Mouse (Mus musculus) C2C12 (cell line): ENCODE measurements around the gene Piga. TPM values are rescaled to one million over a fixed set of nuclear protein-coding genes. Genes with fewer than 3 reads are reported as not detected.
A peak's percentile ranks its signal among the peaks of the same experiment; 100 is the strongest.

Experiments
- H3K27me3 ChIP-seq: one replicate; pipeline ENCODE4 v1.6.1; 2011; ENCODE audit not compliant: control insufficient read depth, insufficient read depth, insufficient read length
- H3K36me3 ChIP-seq: one replicate; pipeline ENCODE4 v1.6.1; 2011; ENCODE audit not compliant: control insufficient read depth, insufficient read depth
- H3K4me3 ChIP-seq: one replicate; pipeline ENCODE4 v1.5.1; 2011; ENCODE audit warnings: mild to moderate bottlenecking, control low read depth; ENCODE audit not compliant: poor library complexity, insufficient read depth, severe bottlenecking
- H3K79me2 ChIP-seq: one replicate; pipeline ENCODE4 v1.6.1; 2011; ENCODE audit not compliant: control insufficient read depth, insufficient read depth
- H3K79me3 ChIP-seq: one replicate; pipeline ENCODE4 v1.6.1; 2011; ENCODE audit warnings: low read depth, control low read depth
- H3ac ChIP-seq: one replicate; pipeline ENCODE3; 2011; ENCODE audit warnings: low read depth; ENCODE audit not compliant: control insufficient read depth, insufficient read length
- CEBPB ChIP-seq: IDR thresholded peaks from one replicate; pipeline ENCODE4 v1.6.1; 2011; ENCODE audit warnings: low read depth, mild to moderate bottlenecking, control low read depth, moderate library complexity
- CTCF ChIP-seq: IDR thresholded peaks from one replicate; pipeline ENCODE4 v1.5.1; 2011; ENCODE audit not compliant: control insufficient read depth, insufficient read depth, insufficient read length
- FOSL1 ChIP-seq: IDR thresholded peaks from one replicate; pipeline ENCODE4 v1.8.0; 2011; ENCODE audit warnings: mild to moderate bottlenecking, low read length; ENCODE audit not compliant: poor library complexity, insufficient read depth, severe bottlenecking
- MAX ChIP-seq: IDR thresholded peaks from one replicate; pipeline ENCODE4 v1.6.1; 2011; ENCODE audit warnings: mild to moderate bottlenecking, control low read depth
- MYOD1 ChIP-seq: IDR thresholded peaks from one replicate; pipeline ENCODE4 v1.6.1; 2011; ENCODE audit warnings: low read depth; ENCODE audit not compliant: control insufficient read depth, insufficient read length
- MYOG ChIP-seq: IDR thresholded peaks from one replicate; pipeline ENCODE4 v1.6.1; 2011; ENCODE audit not compliant: control insufficient read depth, insufficient read length; ENCODE audit errors: extremely low read depth
- USF1 ChIP-seq: IDR thresholded peaks from one replicate; pipeline ENCODE4 v1.6.1; 2011; ENCODE audit warnings: low read depth, mild to moderate bottlenecking, control low read depth, moderate library complexity
- polyA plus RNA-seq: library from polyadenylated mRNA; unstranded; fragments of >200 nt; fragmentation: generic; extraction: Trizol; gene quantifications from one replicate; pipeline ENCODE4 v1.2.1, GENCODE M21; 2012; ENCODE audit warnings: missing spikeins

The Piga gene
- polyA plus RNA-seq, 1 experiment = 3.2 TPM

- H3ac ChIP-seq = no peak overlapping the region
- no peak overlapping the region for H3K4me3 ChIP-seq
- peaks cover 16% of the 10 kb centered on the region for H3K79me2 ChIP-seq
- H3K36me3 ChIP-seq = no peaks in the 10 kb centered on the region
- H3K27me3 ChIP-seq = no peaks in the 10 kb centered on the region
- TF ChIP-seq CTCF = no peak
- TF ChIP-seq MAX = no peak
- TF ChIP-seq CEBPB = no peak
- TF ChIP-seq USF1 = no peak
- no peak for TF ChIP-seq FOSL1
- no peak for TF ChIP-seq MYOG
- no peak for TF ChIP-seq MYOD1
- H3K79me3 ChIP-seq = peaks cover 14% of the 10 kb centered on the region
Observed at GRCm38 (mm10) chrX:164416803-164417202, 2.8 kb upstream of the Piga start.

GRCm38 (mm10) chrX:164418008-164418407 is 1.6 kb upstream of the Piga start:
- Histone ChIP-seq H3K27me3 (no peaks in the 10 kb centered on the region), H3K79me3 (peaks cover 15% of the 10 kb centered on the region), H3K4me3 (no peak overlapping the region), H3K36me3 (peaks cover 8% of the 10 kb centered on the region), H3K79me2 (peaks cover 18% of the 10 kb centered on the region), H3ac (no peak overlapping the region)
- TF ChIP-seq MAX (no peak), CTCF (no peak), USF1 (no peak), FOSL1 (no peak), MYOD1 (no peak), MYOG (no peak), CEBPB (no peak)

DNA sequence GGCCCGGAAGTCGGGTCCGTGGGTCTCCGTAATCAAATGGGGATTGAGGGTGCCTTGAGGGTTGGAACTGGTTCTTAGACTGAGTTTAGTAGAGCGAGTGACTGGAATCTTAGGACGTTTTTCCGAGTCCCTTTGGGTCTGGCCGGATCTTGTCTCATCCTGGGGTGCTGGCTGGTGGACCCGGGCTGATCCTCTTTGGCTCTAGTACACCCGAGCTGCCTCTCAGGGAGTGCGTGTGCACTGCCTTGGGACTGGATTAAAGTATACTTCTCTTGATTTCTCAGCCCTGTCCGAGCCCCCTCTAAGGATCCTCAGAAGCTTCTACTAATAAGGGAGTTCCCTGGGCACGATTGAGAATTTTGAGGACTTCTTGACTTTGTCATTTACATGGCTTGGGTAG is 368 bp downstream of the Piga start:
- no peak for TF ChIP-seq USF1
- TF ChIP-seq MAX = no peak
- no peak for TF ChIP-seq CEBPB
- no peak for TF ChIP-seq CTCF
- TF ChIP-seq MYOG = no peak
- no peak for TF ChIP-seq FOSL1
- no peak for TF ChIP-seq MYOD1
- H3K79me2 ChIP-seq = peaks cover 18% of the 10 kb centered on the region
- peaks cover 8% of the 10 kb centered on the region for H3K36me3 ChIP-seq
- peak overlapping the region; percentile 80 for H3ac ChIP-seq
- peaks cover 15% of the 10 kb centered on the region for H3K79me3 ChIP-seq
- H3K27me3 ChIP-seq = no peaks in the 10 kb centered on the region
- peak overlapping the region; percentile 43 for H3K4me3 ChIP-seq

DNA sequence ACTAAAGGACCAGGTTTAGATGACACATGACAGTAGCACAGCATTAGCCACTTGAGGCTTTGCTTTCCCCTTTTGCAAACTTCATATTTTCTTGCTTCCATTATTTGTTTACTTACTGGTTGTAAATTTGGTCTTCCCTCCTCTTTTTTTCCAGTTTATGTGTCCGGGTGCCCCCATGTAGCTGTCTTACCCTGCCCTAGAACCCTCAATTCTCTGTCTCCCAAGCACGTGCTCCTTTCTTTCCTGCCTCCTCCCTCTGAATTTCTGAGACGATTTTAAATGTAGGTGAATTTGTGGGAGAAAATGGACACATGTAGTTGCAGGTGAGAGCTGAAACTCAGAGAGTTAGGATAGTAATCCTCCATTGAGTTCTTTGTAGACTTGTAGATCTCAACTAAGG is 931 bp downstream of the Piga start:
- Histone ChIP-seq H3K27me3 (no peaks in the 10 kb centered on the region), H3K36me3 (peaks cover 8% of the 10 kb centered on the region), H3ac (no peak overlapping the region), H3K79me3 (peaks cover 15% of the 10 kb centered on the region), H3K79me2 (peaks cover 18% of the 10 kb centered on the region), H3K4me3 (peak overlapping the region; percentile 43)
- TF ChIP-seq USF1 (no peak), MYOD1 (no peak), MYOG (no peak), FOSL1 (no peak), MAX (no peak), CEBPB (no peak)

GRCm38 (mm10) chrX:164424821-164425220 is 5.2 kb downstream of the Piga start:
- TF ChIP-seq CEBPB = no peak
- no peak for TF ChIP-seq FOSL1
- no peak for TF ChIP-seq CTCF
- TF ChIP-seq MAX = no peak
- TF ChIP-seq MYOG = no peak
- TF ChIP-seq USF1 = no peak
- no peak for TF ChIP-seq MYOD1
- no peak overlapping the region for H3K4me3 ChIP-seq
- peaks cover 8% of the 10 kb centered on the region for H3K36me3 ChIP-seq
- no peak overlapping the region for H3ac ChIP-seq
- peaks cover 15% of the 10 kb centered on the region for H3K79me3 ChIP-seq
- H3K27me3 ChIP-seq = no peaks in the 10 kb centered on the region
- peaks cover 18% of the 10 kb centered on the region for H3K79me2 ChIP-seq

DNA sequence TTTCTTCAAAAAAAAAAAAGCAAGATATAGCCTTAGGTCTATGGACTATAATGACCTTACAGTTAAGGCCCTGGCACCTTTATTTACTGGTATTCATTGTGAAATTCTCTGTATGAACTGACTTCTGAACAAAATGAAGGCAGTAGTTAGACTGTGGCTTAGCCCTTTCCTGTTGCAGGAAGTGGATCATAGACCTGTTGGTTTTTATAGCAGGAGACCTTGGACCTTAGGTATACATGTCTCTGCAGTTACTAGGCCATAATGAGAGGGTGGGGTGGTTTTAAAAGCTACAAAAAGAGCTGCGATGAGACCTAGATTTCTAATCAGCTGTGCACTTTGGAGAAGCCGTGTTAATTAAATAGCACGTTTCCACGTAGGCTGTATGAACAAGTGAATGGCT is 7.7 kb downstream of the Piga start:
- Histone ChIP-seq H3K4me3 (no peak overlapping the region), H3K27me3 (no peaks in the 10 kb centered on the region), H3K79me2 (no peaks in the 10 kb centered on the region), H3ac (no peak overlapping the region), H3K79me3 (no peaks in the 10 kb centered on the region), H3K36me3 (peaks cover 8% of the 10 kb centered on the region)
- TF ChIP-seq MAX (no peak), MYOG (no peak), USF1 (no peak), FOSL1 (no peak), MYOD1 (no peak), CEBPB (no peak), CTCF (no peak)
